Comparison of ENCODE assay signal across 11 mouse cellular contexts in genomic region chr10:30327849-30328248, GRCm38 (mm10).
DNase-seq lines count a peak whose midpoint lies in the region; ATAC-seq and TF ChIP-seq lines count a peak whose summit lies in the region.
"Had no signal": no experiment of that assay in that cellular context is flagged by ENCODE, and none has a peak within 500 bp of the region (broad histone marks: within the 10 kb centered on the region; RNA-seq: fewer than 3 reads in every experiment).

No protein-coding gene starts in this region.

- no peak overlapping the region for H3K4me3 ChIP-seq in kidney, adult 2 months (ENCODE audit: insufficient read depth, low read depth, low read length)
- no peak overlapping the region for H3K4me3 ChIP-seq in embryonic facial prominence, embryonic 13.5 days
- no peak overlapping the region for H3K4me3 ChIP-seq in hindbrain, embryonic 16.5 days (ENCODE audit: low read length)
- no peak overlapping the region for H3K4me3 ChIP-seq in midbrain, embryonic 15.5 days
- no peak overlapping the region for H3K4me3 ChIP-seq in lung, postnatal 0 days (ENCODE audit: low read depth, low read length)
- H3K4me3 ChIP-seq: left cerebral cortex, adult 2 months had no signal

- H3K4me1 ChIP-seq in kidney, adult 2 months (ENCODE audit: control insufficient read depth, insufficient read depth, low read length) = no peaks in the 10 kb centered on the region
- peaks cover 12% of the 10 kb centered on the region for H3K4me1 ChIP-seq in embryonic facial prominence, embryonic 13.5 days
- H3K4me1 ChIP-seq in hindbrain, embryonic 16.5 days (ENCODE audit: control insufficient read depth, insufficient read depth, low read depth, low read length) = no peaks in the 10 kb centered on the region
- no peaks in the 10 kb centered on the region for H3K4me1 ChIP-seq in midbrain, embryonic 15.5 days
- H3K4me1 ChIP-seq in lung, postnatal 0 days (ENCODE audit: insufficient read depth, low read depth, low read length) = no peaks in the 10 kb centered on the region

- no peaks in the 10 kb centered on the region for H3K36me3 ChIP-seq in kidney, adult 2 months (ENCODE audit: control insufficient read depth, insufficient read depth, low read length)
- H3K36me3 ChIP-seq in embryonic facial prominence, embryonic 13.5 days = no peaks in the 10 kb centered on the region
- no peaks in the 10 kb centered on the region for H3K36me3 ChIP-seq in hindbrain, embryonic 16.5 days (ENCODE audit: control insufficient read depth, insufficient read depth, low read length)
- H3K36me3 ChIP-seq in midbrain, embryonic 15.5 days (replicated peaks) = no peaks in the 10 kb centered on the region
- no peaks in the 10 kb centered on the region for H3K36me3 ChIP-seq in lung, postnatal 0 days (ENCODE audit: insufficient read depth, low read length)

- TF ChIP-seq CTCF in kidney, adult 2 months (conservative IDR thresholded peaks at IDR 0.05; ENCODE audit: insufficient read depth, insufficient read length, low read depth, low read length) = no peak
- TF ChIP-seq CTCF in lung, postnatal 0 days (IDR thresholded peaks at IDR 0.05) = no peak

- no peaks in the 10 kb centered on the region for H3K9me3 ChIP-seq in embryonic facial prominence, embryonic 13.5 days
- no peaks in the 10 kb centered on the region for H3K9me3 ChIP-seq in hindbrain, embryonic 16.5 days (ENCODE audit: control insufficient read depth, low read length)
- no peaks in the 10 kb centered on the region for H3K9me3 ChIP-seq in midbrain, embryonic 15.5 days
- no peaks in the 10 kb centered on the region for H3K9me3 ChIP-seq in lung, postnatal 0 days (ENCODE audit: low read length)

- TF ChIP-seq EP300 in lung, postnatal 0 days (IDR thresholded peaks at IDR 0.05) = no peak

- peak overlapping the region; percentile 5; the same call in 1 of the 2 replicates for H3K4me2 ChIP-seq in embryonic facial prominence, embryonic 13.5 days
- H3K4me2 ChIP-seq in hindbrain, embryonic 16.5 days (ENCODE audit: low read length) = peak overlapping the region; percentile 19; the same call in 1 of the 2 replicates
- H3K4me2 ChIP-seq in midbrain, embryonic 15.5 days = no peak overlapping the region; the same call in 1 of the 2 replicates
- no peak overlapping the region for H3K4me2 ChIP-seq in lung, postnatal 0 days (replicated peaks; ENCODE audit: low read depth, low read length)

- DNase-seq in kidney, adult 2 months = peak; percentile 2
- DNase-seq in kidney, adult 18-20 months = no peak
- DNase-seq in lung, postnatal 0 days (ENCODE audit: low spot score) = no peak
- no peak for DNase-seq in c-Kit-positive CD71-positive TER-119-positive erythroid progenitor cells, embryonic 14.5 days (ENCODE audit: low spot score)
- DNase-seq in thymus, postnatal 36 days = no peak
- DNase-seq: heart, adult 18-20 months; lung, postnatal 4 days had no signal

- H3K27ac ChIP-seq in kidney, adult 2 months (ENCODE audit: insufficient read depth, low read depth, low read length) = no peak overlapping the region
- H3K27ac ChIP-seq in embryonic facial prominence, embryonic 13.5 days = no peak overlapping the region
- H3K27ac ChIP-seq in hindbrain, embryonic 16.5 days (ENCODE audit: low read depth, low read length) = no peak overlapping the region
- no peak overlapping the region for H3K27ac ChIP-seq in midbrain, embryonic 15.5 days
- no peak overlapping the region for H3K27ac ChIP-seq in lung, postnatal 0 days (ENCODE audit: low read length)
- H3K27ac ChIP-seq: left cerebral cortex, adult 2 months had no signal

- H3K27me3 ChIP-seq in kidney, adult 2 months (replicated peaks; ENCODE audit: control insufficient read depth, insufficient read depth, low read length) = no peaks in the 10 kb centered on the region
- peaks cover 3% of the 10 kb centered on the region; the same call in 1 of the 2 replicates for H3K27me3 ChIP-seq in embryonic facial prominence, embryonic 13.5 days
- H3K27me3 ChIP-seq in hindbrain, embryonic 16.5 days (replicated peaks; ENCODE audit: control insufficient read depth, insufficient read depth, low read length) = no peaks in the 10 kb centered on the region
- H3K27me3 ChIP-seq in midbrain, embryonic 15.5 days (replicated peaks) = no peaks in the 10 kb centered on the region
- H3K27me3 ChIP-seq in lung, postnatal 0 days (replicated peaks; ENCODE audit: insufficient read depth, low read length) = no peaks in the 10 kb centered on the region

- TF ChIP-seq POLR2A in kidney, adult 2 months (IDR thresholded peaks at IDR 0.05; ENCODE audit: low read depth, low read length) = no peak

- 36% methylated on average over 8 of the region's 8 CpGs for WGBS in kidney, adult 2 months
- WGBS in embryonic facial prominence, embryonic 13.5 days = 13% methylated on average over 8 of the region's 8 CpGs
- 33% methylated on average over 8 of the region's 8 CpGs for WGBS in hindbrain, embryonic 16.5 days
- WGBS in midbrain, embryonic 15.5 days = 13% methylated on average over 8 of the region's 8 CpGs
- 39% methylated on average over 8 of the region's 8 CpGs for WGBS in lung, postnatal 0 days

- H3K9ac ChIP-seq in embryonic facial prominence, embryonic 13.5 days = no peak overlapping the region
- H3K9ac ChIP-seq in hindbrain, embryonic 16.5 days (ENCODE audit: low read depth, low read length) = no peak overlapping the region
- no peak overlapping the region for H3K9ac ChIP-seq in midbrain, embryonic 15.5 days
- no peak overlapping the region for H3K9ac ChIP-seq in lung, postnatal 0 days (replicated peaks; ENCODE audit: low read depth)

- ATAC-seq in embryonic facial prominence, embryonic 13.5 days (ENCODE audit: insufficient number of reproducible peaks, insufficient read depth, low FRiP score, low TSS enrichment, low read depth) = no peak
- peak; percentile 92 for ATAC-seq in hindbrain, embryonic 16.5 days
- peak; percentile 87 for ATAC-seq in midbrain, embryonic 15.5 days (replicated peaks)
- no peak for ATAC-seq in lung, postnatal 0 days

Comparison
In these comparisons a context has a peak if more than half of its experiments do, and no peak if none do; other contexts are left out.
1. ATAC-seq: peak in hindbrain, embryonic 16.5 days (single experiment) and midbrain, embryonic 15.5 days (single experiment); none in embryonic facial prominence, embryonic 13.5 days (single experiment) and lung, postnatal 0 days (single experiment).
2. H3K4me2 ChIP-seq: peak in embryonic facial prominence, embryonic 13.5 days (single experiment) and hindbrain, embryonic 16.5 days (single experiment); none in midbrain, embryonic 15.5 days (single experiment) and lung, postnatal 0 days (single experiment).